Mouse (Mus musculus) cerebellum, adult 2 months (tissue): ENCODE data around the gene Triobp.

Experiments used
- CTCF ChIP-seq: fragments of 200-500 bp; IDR thresholded peaks from 2 replicates; pipeline ENCODE4 v1.5.1; 2011; ENCODE audit warnings: low read depth, mild to moderate bottlenecking, control low read depth, low read length, moderate library complexity, borderline replicate concordance; ENCODE audit not compliant: insufficient read depth
- POLR2A ChIP-seq: fragments of 200-500 bp; IDR thresholded peaks from 2 replicates; pipeline ENCODE4 v1.6.1; 2011; ENCODE audit warnings: low read length, control low read depth, borderline replicate concordance; ENCODE audit not compliant: insufficient read depth

GRCm38 (mm10) chr15:79050160-79050845 lies 102.8 kb downstream of the Triobp start:
- TF ChIP-seq CTCF = no peak
- no peak for TF ChIP-seq POLR2A
